Mouse (Mus musculus) hindbrain, embryonic 15.5 days (tissue): Measurements from ENCODE around the gene A930017K11Rik. TPM values are rescaled to one million over a fixed set of nuclear protein-coding genes. Genes with fewer than 3 reads are reported as not detected.

Experiments
- polyA plus RNA-seq: library from polyadenylated mRNA; unstranded; fragments of >200 nt; fragmentation: Nextera tagmentation; extraction: Ambion mirVana; gene quantifications from 2 replicates; pipeline ENCODE4 v1.2.1, GENCODE M21; 2015

A930017K11Rik gene
- polyA plus RNA-seq, 1 experiment from 2014 or later = 5.4 TPM

Other genes starting within 250 kb of the A930017K11Rik start
- 6.7 and 9.6 TPM in 2 replicates for gene Gng13, start 235.4 kb downstream of the A930017K11Rik start, polyA plus RNA-seq
- gene Chtf18, start 225.1 kb downstream of the A930017K11Rik start, polyA plus RNA-seq = 8.2 and 8.8 TPM in 2 replicates
- 28.7 and 30.1 TPM in 2 replicates for gene Rpusd1, start 224.9 kb downstream of the A930017K11Rik start, polyA plus RNA-seq
- gene Mslnl, start 216.5 kb downstream of the A930017K11Rik start, polyA plus RNA-seq = 0.05 TPM in 1 of 2 replicates, not detected in the other
- gene Msln, start 198.2 kb downstream of the A930017K11Rik start, polyA plus RNA-seq = 0.84 TPM in 1 of 2 replicates, not detected in the other
- 29.5 and 30.7 TPM in 2 replicates for gene Narfl, start 178.8 kb downstream of the A930017K11Rik start, polyA plus RNA-seq
- 133 TPM in 2 replicates for gene Haghl, start 166.9 kb downstream of the A930017K11Rik start, polyA plus RNA-seq
- 0.31 and 0.48 TPM in 2 replicates for gene Ccdc78, start 166.0 kb downstream of the A930017K11Rik start, polyA plus RNA-seq
- 90.1 and 95.7 TPM in 2 replicates for gene Fam173a, start 159.7 kb downstream of the A930017K11Rik start, polyA plus RNA-seq
- 2.0 TPM in 1 of 2 replicates, not detected in the other for gene AC134908.4, start 156.9 kb downstream of the A930017K11Rik start, polyA plus RNA-seq
- 67.2 and 82.2 TPM in 2 replicates for gene Metrn, start 155.4 kb downstream of the A930017K11Rik start, polyA plus RNA-seq
- gene Fbxl16, start 143.5 kb downstream of the A930017K11Rik start, polyA plus RNA-seq = 38.2 and 45.0 TPM in 2 replicates
- 27.3 and 28.2 TPM in 2 replicates for gene Wdr24, start 128.9 kb downstream of the A930017K11Rik start, polyA plus RNA-seq
- 51.1 and 55.0 TPM in 2 replicates for gene Jmjd8, start 123.7 kb downstream of the A930017K11Rik start, polyA plus RNA-seq
- gene Stub1, start 119.2 kb downstream of the A930017K11Rik start, polyA plus RNA-seq = 358 and 382 TPM in 2 replicates
- 51.9 and 56.8 TPM in 2 replicates for gene Rhbdl1, start 115.3 kb downstream of the A930017K11Rik start, polyA plus RNA-seq
- 13.8 and 14.0 TPM in 2 replicates for gene Gm20683, start 110.8 kb downstream of the A930017K11Rik start, polyA plus RNA-seq
- gene Rhot2, start 107.7 kb downstream of the A930017K11Rik start, polyA plus RNA-seq = 15.1 and 16.6 TPM in 2 replicates
- gene Wdr90, start 91.1 kb downstream of the A930017K11Rik start, polyA plus RNA-seq = 19.0 and 19.9 TPM in 2 replicates
- gene Mcrip2, start 83.8 kb downstream of the A930017K11Rik start, polyA plus RNA-seq = 27.0 and 28.4 TPM in 2 replicates
- gene Mettl26, start 77.5 kb downstream of the A930017K11Rik start, polyA plus RNA-seq = 58.7 and 64.1 TPM in 2 replicates
- gene Wfikkn1, start 71.7 kb downstream of the A930017K11Rik start, polyA plus RNA-seq = 0.39 and 0.44 TPM in 2 replicates
- gene Rab40c, start 32.8 kb downstream of the A930017K11Rik start, polyA plus RNA-seq = 49.3 and 55.0 TPM in 2 replicates
- gene Pigq, start 7.6 kb downstream of the A930017K11Rik start, polyA plus RNA-seq = 73.9 and 77.2 TPM in 2 replicates
- 0.30 and 0.91 TPM in 2 replicates for gene Nhlrc4, start 7.6 kb downstream of the A930017K11Rik start, polyA plus RNA-seq
- gene Capn15, start 33.2 kb upstream of the A930017K11Rik start, polyA plus RNA-seq = 20.2 and 27.6 TPM in 2 replicates
- gene Rab11fip3, start 117.0 kb upstream of the A930017K11Rik start, polyA plus RNA-seq = 27.2 and 31.0 TPM in 2 replicates
- 40.6 and 42.0 TPM in 2 replicates for gene Decr2, start 137.8 kb upstream of the A930017K11Rik start, polyA plus RNA-seq
- gene Nme4, start 143.0 kb upstream of the A930017K11Rik start, polyA plus RNA-seq = 24.3 and 25.1 TPM in 2 replicates
- 4.5 and 4.8 TPM in 2 replicates for gene Tmem8, start 160.7 kb upstream of the A930017K11Rik start, polyA plus RNA-seq
- 183 and 184 TPM in 2 replicates for gene Mrpl28, start 170.9 kb upstream of the A930017K11Rik start, polyA plus RNA-seq
- gene Axin1, start 186.1 kb upstream of the A930017K11Rik start, polyA plus RNA-seq = 15.5 and 15.8 TPM in 2 replicates
- gene Pdia2, start 246.5 kb upstream of the A930017K11Rik start, polyA plus RNA-seq = 0.13 and 0.38 TPM in 2 replicates